Mouse (Mus musculus): ENCODE data around the gene Olfr120. TPM values are rescaled to one million over a fixed set of nuclear protein-coding genes. Genes with fewer than 3 reads are reported as not detected.
"Not testable (repeated sequence)": the region's sequence is repeated elsewhere in the genome, so short reads cannot be mapped to it uniquely, and the experiment has no call there.

Olfr120 gene
- not detected for total RNA-seq (2021)
- long read RNA-seq, experiment 1: 0 reads
- long read RNA-seq, experiment 2: 0 reads

DNA sequence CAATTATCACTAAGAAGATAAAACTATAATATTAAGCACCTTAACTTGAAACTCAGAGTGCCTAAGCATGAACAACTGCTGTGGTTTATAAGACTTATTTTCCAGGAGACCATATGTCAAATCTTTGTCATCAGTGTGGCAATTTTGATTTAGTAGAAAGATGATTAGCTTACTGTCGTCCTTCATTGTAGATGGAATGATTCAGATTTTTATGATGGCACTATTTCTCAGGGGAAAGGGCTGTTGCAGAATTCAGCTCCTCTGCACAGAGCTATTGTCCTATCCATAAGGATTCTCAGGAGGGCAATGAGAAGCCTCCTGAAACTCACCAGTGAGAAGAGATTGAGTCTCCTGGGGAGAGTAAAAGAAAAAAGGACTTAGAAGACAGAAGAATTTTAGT, at the start of gene Olfr120:
Olfr120 (plus strand) TSS at position 301 of the 400 bp plus-strand sequence.
- DNase-seq: no peak

DNA sequence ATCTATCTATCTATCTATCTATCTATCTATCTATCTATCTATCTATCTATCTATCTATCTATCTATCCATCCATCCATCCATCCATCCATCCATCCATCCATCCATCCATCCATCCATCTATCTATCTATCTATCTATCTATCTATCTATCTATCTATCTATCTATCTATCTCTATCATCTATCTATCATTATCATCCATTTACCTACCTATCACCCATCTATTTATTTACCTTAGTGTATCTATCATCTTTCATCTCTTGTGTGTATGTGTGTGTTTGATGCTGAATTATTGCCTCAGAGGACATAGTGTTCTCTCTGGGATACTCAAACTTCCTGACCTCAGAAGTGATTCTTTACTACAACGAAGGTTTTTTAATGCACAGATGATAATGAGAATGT, 25.3 kb upstream of the Olfr120 start, which contains the start of gene Olfr119:
Olfr119 (plus strand) TSS at position 301 of the 400 bp plus-strand sequence.
- DNase-seq: not testable (repeated sequence)

DNA sequence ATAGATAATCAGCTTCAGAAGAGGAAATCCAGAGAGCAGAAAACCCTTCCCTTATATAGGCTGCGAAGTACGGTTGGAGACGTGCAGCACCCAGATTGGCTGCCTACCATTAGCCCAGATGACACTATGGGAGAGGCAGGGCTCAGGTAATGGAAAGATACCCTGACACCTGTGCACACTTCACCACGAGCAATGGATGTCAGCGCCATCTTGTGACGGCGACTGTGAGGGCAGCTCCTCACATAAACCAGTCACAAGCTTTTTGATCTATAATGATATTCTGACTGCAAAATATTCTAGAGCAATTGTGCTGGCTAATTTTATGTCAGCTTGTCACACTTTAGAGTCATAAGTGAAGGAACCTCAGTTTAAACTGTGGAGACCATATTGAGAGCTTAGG, 16.5 kb downstream of the Olfr120 start:
- no peak for DNase-seq

DNA sequence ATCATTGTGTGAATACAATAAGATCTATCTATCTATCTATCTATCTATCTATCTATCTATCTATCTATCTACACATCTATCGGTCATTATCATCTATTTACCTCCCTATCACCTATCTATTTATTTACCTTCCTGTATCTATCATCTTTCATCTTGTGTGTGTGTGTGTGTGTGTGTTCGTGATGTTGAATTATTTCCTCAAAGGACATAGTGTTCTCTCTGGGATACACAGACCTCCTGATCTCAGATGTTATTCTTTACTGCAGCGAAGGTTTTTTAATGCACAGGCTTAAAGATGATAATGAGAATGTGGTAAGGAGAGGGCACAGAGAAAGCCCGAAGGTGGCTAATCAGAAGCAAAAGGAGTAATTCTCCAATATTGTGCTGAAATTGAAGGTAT, 46.7 kb downstream of the Olfr120 start, which contains the start of gene Olfr122:
Olfr122 (plus strand) TSS at position 301 of the 400 bp plus-strand sequence.
- DNase-seq: no peak

Other genes with a start within 250 kb of the Olfr120 start
- gene H2-M2, start 238.3 kb upstream of the Olfr120 start, total RNA-seq (2021): not detected
- gene Olfr110, start 229.3 kb upstream of the Olfr120 start, total RNA-seq (2021): not detected
- not detected for gene Olfr111, start 213.8 kb upstream of the Olfr120 start, total RNA-seq (2021)
- not detected for gene Olfr112, start 152.4 kb upstream of the Olfr120 start, total RNA-seq (2021)
- not detected for gene Olfr113, start 144.1 kb upstream of the Olfr120 start, total RNA-seq (2021)
- gene Olfr114, start 129.1 kb upstream of the Olfr120 start, total RNA-seq (2021): not detected
- not detected for gene Olfr115, start 94.7 kb upstream of the Olfr120 start, total RNA-seq (2021)
- not detected for gene Olfr116, start 94.6 kb upstream of the Olfr120 start, total RNA-seq (2021)
- not detected for gene Olfr117, start 58.0 kb upstream of the Olfr120 start, total RNA-seq (2021)
- gene Olfr118, start 54.8 kb upstream of the Olfr120 start, total RNA-seq (2021): not detected
- not detected for gene Olfr119, start 25.2 kb upstream of the Olfr120 start, total RNA-seq (2021)
- not detected for gene Olfr121, start 27.0 kb downstream of the Olfr120 start, total RNA-seq (2021)
- not detected for gene Olfr122, start 46.8 kb downstream of the Olfr120 start, total RNA-seq (2021)
- gene Olfr123, start 71.7 kb downstream of the Olfr120 start, total RNA-seq (2021): not detected
- gene Olfr124, start 78.1 kb downstream of the Olfr120 start, total RNA-seq (2021): not detected
- gene Olfr125, start 111.1 kb downstream of the Olfr120 start, total RNA-seq (2021): not detected
- not detected for gene Olfr126, start 125.7 kb downstream of the Olfr120 start, total RNA-seq (2021)
- gene Olfr127, start 178.6 kb downstream of the Olfr120 start, total RNA-seq (2021): not detected
- gene Olfr128, start 198.7 kb downstream of the Olfr120 start, total RNA-seq (2021): not detected
- gene Olfr761, start 231.3 kb downstream of the Olfr120 start, total RNA-seq (2021): not detected